Mouse (Mus musculus) spleen, adult 2 months (tissue): Measurements from ENCODE around the gene Oas1a. TPM values are rescaled to one million over a fixed set of nuclear protein-coding genes. Genes with fewer than 3 reads are reported as not detected.
"Not testable (repeated sequence)": the region's sequence is repeated elsewhere in the genome, so short reads cannot be mapped to it uniquely, and the experiment has no call there.

ENCODE experiments used
- DNase-seq, 2 experiments: peaks; one replicate each; pipeline versions ENCODE4 v3.0.0 to v3.0.0-alpha.2; 2012 to 2021; ENCODE audit warnings: low spot score in 2 of 2, low read depth in 1 of 2
- H3K27ac ChIP-seq: fragments of 200-500 bp; 2 replicates; pipeline ENCODE4 v1.5.1; 2012; ENCODE audit warnings: low read length, inconsistent platforms; ENCODE audit not compliant: insufficient read depth
- H3K27me3 ChIP-seq: fragments of 200-500 bp; 2 replicates; pipeline ENCODE4 v1.6.1; 2012; ENCODE audit warnings: mild to moderate bottlenecking, moderate library complexity, low read length, inconsistent platforms; ENCODE audit not compliant: control insufficient read depth, insufficient read depth
- H3K36me3 ChIP-seq: fragments of 200-500 bp; 2 replicates; pipeline ENCODE4 v1.6.1; 2012; ENCODE audit warnings: mild to moderate bottlenecking, low read length, inconsistent platforms; ENCODE audit not compliant: control insufficient read depth, insufficient read depth
- H3K4me1 ChIP-seq: fragments of 200-500 bp; 2 replicates; pipeline ENCODE4 v1.6.1; 2011; ENCODE audit warnings: inconsistent platforms; ENCODE audit not compliant: control insufficient read depth, insufficient read depth, insufficient read length
- H3K4me3 ChIP-seq: fragments of 200-500 bp; 2 replicates; pipeline ENCODE4 v1.5.1; 2011; ENCODE audit warnings: mild to moderate bottlenecking, inconsistent platforms; ENCODE audit not compliant: insufficient read depth, insufficient read length; ENCODE audit errors: extremely low read depth
- CTCF ChIP-seq: fragments of 200-500 bp; IDR thresholded peaks from 2 replicates; pipeline ENCODE4 v1.5.1; 2011; ENCODE audit warnings: mild to moderate bottlenecking, inconsistent platforms; ENCODE audit not compliant: insufficient read depth, insufficient read length, insufficient replicate concordance; ENCODE audit errors: extremely low read depth
- POLR2A ChIP-seq: fragments of 200-500 bp; IDR thresholded peaks from 2 replicates; pipeline ENCODE4 v1.6.1; 2011; ENCODE audit warnings: low read depth, low read length, inconsistent platforms
- WGBS: fragments of 180-500 bp; shearing (Covaris S2); methylation state at CpG from one replicate; pipeline ENCODE4 v1.1.7; 2018; 5-methylcytosine and 5-hydroxymethylcytosine counted together
- polyA plus RNA-seq: library from polyadenylated mRNA; depleted of rRNA; stranded (reverse); fragments of >200 nt; gene quantifications from 2 replicates; pipeline ENCODE4 v1.2.3, GENCODE M21; 2012

The Oas1a gene
- polyA plus RNA-seq, 1 experiment = 8.5 TPM

DNA sequence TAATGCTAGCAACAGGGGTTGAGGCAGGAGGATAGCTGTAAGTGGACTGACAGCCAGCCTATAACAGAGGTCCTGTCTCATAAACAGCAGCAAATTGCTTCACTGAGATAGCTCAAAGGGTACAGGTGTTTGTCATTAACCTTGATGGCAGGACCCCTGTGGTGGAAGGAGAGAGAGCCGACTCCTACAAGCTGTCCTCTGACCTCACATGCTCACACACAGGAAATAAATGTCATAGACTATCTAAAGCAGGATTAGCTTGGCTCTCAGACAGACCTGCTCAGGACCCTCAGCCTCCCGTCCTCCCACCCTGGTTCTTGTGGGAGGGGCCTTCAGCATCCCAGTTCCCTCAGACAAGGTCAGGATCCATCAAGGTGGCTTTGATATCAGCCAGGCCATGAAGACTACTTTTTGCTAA is 15.1 kb downstream of the Oas1a start:
- DNase-seq = no peak
- Histone ChIP-seq H3K36me3 (no peaks in the 10 kb centered on the region; the same call in 1 of the 2 replicates), H3K27ac (no peak overlapping the region), H3K27me3 (no peaks in the 10 kb centered on the region), H3K4me1 (no peaks in the 10 kb centered on the region), H3K4me3 (no peak overlapping the region)
- 84% methylated on average over 2 of the region's 2 CpGs for WGBS
- no peak for TF ChIP-seq POLR2A
- TF ChIP-seq CTCF = no peak

DNA sequence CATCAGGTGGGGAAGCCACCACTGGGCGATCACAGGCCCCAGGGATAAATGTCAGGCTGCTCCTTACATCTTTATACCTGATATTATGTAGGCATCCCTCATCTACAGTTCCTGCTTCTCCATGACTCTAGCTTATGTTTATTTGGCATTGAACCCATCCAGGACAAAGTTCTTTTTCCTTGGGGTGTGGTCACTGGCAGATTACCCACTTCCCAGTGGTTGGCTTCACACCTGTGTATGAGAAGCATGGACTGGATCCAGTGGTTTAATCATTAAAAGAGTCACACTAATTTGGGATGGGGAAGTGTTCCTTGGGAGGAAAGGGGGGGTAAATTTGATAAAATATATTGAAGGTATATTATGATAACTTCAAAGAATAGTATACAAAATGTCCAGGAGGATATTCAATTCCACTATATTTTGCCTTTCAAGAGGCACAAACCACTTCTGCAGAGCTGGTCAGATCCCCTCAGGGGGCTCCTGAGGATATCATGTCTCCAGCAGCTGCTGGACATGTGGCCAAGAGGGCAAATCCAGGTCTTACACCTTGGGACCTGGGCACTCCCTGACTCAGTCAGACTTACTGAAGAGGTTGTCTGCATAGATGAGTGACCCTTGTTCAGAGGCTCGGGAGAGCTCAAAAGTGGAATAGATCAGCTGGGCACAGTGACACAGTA is 15.6 kb downstream of the Oas1a start:
- H3K27me3 ChIP-seq, H3K4me3 ChIP-seq, DNase-seq, H3K4me1 ChIP-seq, H3K27ac ChIP-seq, H3K36me3 ChIP-seq: not testable (repeated sequence)
- 87% methylated on average over 2 of the region's 2 CpGs for WGBS

- no peak overlapping the region for H3K27ac ChIP-seq
- TF ChIP-seq POLR2A (no peak), CTCF (no peak)
- no peaks in the 10 kb centered on the region for H3K27me3 ChIP-seq
- H3K36me3 ChIP-seq = no peaks in the 10 kb centered on the region; the same call in 1 of the 2 replicates
- no peaks in the 10 kb centered on the region for H3K4me1 ChIP-seq
- no peak for DNase-seq
- no peak overlapping the region for H3K4me3 ChIP-seq
- 12% methylated on average over 3 of the region's 3 CpGs for WGBS
These were observed 16.3 kb downstream of the Oas1a start for GRCm38 (mm10) chr5:120890991-120891390.

DNA sequence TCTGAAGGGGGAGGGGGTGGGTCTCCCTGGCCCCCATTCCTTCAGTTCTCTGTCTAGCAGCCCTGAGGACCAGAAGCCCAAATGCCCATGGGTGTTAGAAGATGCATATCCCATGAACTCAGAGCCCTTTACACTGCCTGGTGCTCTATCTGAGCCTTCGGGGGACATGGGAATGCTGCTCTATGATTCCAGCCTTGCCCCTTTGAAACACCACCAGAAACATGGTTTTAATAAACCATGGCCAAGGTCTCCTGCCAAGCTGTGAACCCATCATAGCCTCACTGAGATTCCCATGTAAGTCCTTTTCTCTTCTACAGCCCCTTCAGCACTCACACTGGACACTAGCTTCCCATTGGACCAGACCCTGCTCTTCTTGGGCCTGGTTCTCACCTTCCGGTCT is 17.3 kb downstream of the Oas1a start:
- Histone ChIP-seq H3K4me3 (no peak overlapping the region), H3K27ac (no peak overlapping the region), H3K27me3 (no peaks in the 10 kb centered on the region), H3K36me3 (no peaks in the 10 kb centered on the region), H3K4me1 (no peaks in the 10 kb centered on the region)
- TF ChIP-seq POLR2A (no peak), CTCF (no peak)
- WGBS = 87% methylated on average over 2 of the region's 2 CpGs
- DNase-seq = no peak

DNA sequence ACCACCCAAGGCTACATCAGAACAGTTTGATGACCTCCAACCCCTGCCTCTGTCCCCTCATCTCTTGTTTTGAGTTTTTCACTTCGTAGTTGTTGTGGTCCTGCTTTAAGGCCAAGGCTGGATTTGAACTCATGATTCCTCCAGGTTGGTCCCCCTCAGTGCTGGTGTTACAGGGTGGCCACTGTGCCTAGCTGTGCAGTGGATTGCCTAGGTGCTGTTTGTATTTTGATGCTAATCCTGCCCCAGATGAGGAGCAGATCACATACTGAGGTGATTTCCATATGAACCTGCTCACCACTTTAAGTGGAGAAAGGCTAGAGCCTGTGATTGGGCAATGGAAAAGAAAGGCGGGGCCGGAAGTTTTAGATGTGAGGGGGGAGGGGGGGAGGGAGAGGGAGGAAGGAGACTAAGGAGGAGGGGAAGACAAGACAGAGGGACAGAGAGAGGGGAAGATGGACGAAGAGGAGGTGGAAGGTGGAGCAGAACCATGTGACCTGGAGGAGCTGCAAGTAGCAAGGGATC is 19.0 kb downstream of the Oas1a start:
- not testable (repeated sequence) for H3K27ac ChIP-seq, H3K4me3 ChIP-seq, H3K27me3 ChIP-seq, DNase-seq, H3K36me3 ChIP-seq, H3K4me1 ChIP-seq
- WGBS = 62% methylated on average over 4 of the region's 4 CpGs

DNA sequence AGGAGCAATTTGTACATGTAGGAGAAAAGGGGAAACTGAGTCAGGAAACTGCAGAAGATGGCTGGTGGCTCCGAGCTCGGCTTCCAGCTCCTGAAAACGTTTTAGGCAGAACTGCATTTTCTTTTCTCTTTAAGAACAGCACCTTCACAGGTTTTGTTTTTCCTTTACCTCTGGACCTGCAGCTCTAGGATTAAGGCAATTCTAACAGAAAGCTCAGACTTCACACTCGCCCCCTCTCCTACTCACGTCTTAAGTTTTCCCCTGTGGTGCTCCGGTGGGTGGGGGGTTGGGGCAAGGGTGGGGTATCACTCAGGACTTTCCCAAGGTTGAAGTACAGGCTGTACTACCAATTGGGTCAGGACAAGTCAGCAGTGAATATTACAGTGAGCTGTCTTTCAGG is 19.5 kb downstream of the Oas1a start:
- WGBS = 55% methylated on average over 6 of the region's 6 CpGs

GRCm38 (mm10) chr5:120887413-120887812 is 19.9 kb downstream of the Oas1a start, which contains the start of gene Oas1g:
Gene Oas1g, minus strand, starts transcription at chr5:120887613.
- not testable (repeated sequence) for H3K27ac ChIP-seq, DNase-seq, H3K27me3 ChIP-seq, H3K36me3 ChIP-seq, H3K4me1 ChIP-seq, H3K4me3 ChIP-seq
- 30% methylated on average over 6 of the region's 9 CpGs for WGBS

More for the DNA sequence above, 19.5 kb downstream of the Oas1a start:
- TF ChIP-seq CTCF (no peak), POLR2A (no peak)
- no peaks in the 10 kb centered on the region for H3K36me3 ChIP-seq
- no peak overlapping the region for H3K4me3 ChIP-seq
- H3K27me3 ChIP-seq = no peaks in the 10 kb centered on the region
- no peak overlapping the region for H3K27ac ChIP-seq
- H3K4me1 ChIP-seq = no peaks in the 10 kb centered on the region
- no peak for DNase-seq

DNA sequence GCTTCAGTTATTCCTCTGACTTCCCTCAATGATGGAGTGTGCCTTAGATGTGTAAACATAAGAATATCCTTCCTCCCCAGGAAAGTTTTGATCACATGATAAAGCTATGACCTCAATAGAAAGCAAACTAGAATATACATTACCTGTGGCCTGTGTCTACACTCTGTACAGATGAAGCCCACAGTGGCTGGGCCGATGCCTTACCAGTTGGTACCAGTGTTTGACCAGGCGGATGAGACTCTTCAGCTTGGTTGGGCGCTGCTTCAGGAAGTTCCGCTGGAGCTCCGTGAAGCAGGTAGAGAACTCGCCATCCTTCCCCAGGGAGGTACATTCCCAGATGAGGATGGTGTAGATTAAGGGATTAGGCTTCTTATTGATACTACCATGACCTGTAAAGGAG is 25.6 kb downstream of the Oas1a start:
- not testable (repeated sequence) for H3K4me1 ChIP-seq, H3K36me3 ChIP-seq, H3K27ac ChIP-seq, H3K4me3 ChIP-seq, H3K27me3 ChIP-seq, DNase-seq
- WGBS = 92% methylated on average over 6 of the region's 6 CpGs

DNA sequence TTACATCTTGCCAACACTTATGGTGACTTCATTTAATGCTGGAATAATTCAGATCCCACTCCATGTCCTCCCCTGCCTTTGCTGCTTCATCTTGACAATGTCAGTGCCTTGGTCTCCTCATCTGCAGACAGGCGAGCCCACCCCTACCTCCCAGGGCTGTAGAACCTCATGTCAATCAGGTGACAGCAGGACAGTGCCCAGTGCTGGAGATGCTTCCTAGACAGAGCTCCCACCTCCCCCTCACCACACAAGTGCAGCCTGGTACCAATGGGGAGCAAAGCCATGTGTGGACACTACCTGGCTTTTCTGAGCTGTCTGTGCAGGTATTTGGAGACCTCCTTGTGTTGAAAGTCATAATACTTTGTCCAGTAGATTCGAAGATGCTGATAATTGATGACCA is 28.5 kb downstream of the Oas1a start:
- not testable (repeated sequence) for H3K27ac ChIP-seq, DNase-seq, H3K27me3 ChIP-seq, H3K4me3 ChIP-seq, H3K4me1 ChIP-seq, H3K36me3 ChIP-seq
- 70% methylated on average over 2 of the region's 2 CpGs for WGBS

GRCm38 (mm10) chr5:120877407-120877806 is 29.9 kb downstream of the Oas1a start:
- H3K27me3 ChIP-seq, H3K4me3 ChIP-seq, H3K27ac ChIP-seq, DNase-seq, H3K36me3 ChIP-seq, H3K4me1 ChIP-seq: not testable (repeated sequence)
- WGBS = 81% methylated on average over 2 of the region's 2 CpGs
